Mouse (Mus musculus) retina, postnatal 7 days (tissue): ENCODE results near the gene Hif3a.

Experiments
- DNase-seq: peaks from one replicate; pipeline ENCODE4 v3.0.0-alpha.2; 2012; ENCODE audit warnings: low read depth, low spot score

Hif3a gene

DNA sequence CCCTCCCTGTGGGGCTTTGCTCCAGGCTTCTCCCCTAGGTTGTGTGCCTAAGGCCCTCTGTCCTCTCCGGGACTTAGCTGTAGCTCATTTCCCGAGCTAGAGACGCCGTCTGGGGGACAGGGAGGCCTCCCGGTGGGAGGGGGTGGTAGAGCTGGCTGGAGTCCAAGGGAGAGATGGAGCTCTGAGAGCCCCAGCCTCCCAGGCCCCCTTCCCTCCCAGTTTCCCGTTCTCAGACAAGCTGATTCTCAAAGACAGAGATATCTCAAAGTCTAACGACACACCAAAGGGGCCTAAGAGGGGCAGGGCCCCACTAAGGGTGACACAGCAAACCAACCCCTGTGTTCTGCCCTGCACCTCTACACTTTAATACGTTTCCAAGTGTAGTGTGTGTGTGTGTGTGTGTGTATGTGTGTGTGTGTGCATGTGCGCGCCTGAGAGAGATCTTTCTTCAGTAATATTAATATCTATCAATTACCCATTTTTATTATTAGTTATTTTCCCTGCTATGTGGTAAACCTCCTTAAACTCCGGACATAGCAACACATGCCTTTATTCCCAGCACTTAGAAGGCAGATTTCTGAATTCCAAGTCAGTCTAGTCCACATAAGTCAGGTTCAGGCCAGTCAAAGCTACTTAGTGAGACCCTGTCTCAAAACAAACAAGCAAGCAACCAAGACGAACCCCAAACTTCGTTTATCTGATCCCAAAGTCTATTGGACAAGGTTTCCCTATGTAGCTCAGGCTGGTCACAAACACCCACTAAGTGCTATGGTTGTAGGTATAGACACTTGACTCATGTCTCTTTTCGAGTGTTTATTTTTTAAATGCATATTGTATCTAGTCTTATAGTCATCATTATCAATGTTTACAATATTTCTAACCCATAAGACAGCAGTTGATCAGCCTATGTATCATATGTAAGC, 5.4 kb downstream of the Hif3a start:
- DNase-seq = no peak

DNA sequence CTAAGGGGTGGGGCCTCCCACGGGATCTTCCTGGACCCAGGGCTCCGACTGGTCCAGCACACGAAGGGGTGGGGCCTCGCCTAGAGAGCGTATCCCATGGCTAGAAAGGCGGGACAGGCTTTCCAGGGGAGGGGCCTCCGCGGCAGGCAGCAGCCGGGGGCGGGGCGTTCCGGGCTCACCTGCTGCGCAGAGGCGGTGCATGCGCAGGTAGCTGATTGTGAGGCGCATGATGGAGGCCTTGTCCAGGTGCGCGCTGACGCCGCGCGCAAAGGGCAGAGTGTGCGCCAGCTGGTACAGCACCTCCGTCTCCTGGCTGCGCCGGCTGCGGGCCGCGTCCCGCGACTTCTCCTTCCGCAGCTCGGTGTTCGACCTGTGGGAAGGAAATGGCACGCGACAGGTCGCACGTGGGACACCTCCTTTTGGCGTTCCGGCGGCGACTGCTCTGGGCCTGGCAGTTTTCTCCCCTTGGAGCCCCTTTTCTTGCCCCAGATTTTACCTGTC, 6.1 kb downstream of the Hif3a start:
- DNase-seq = peak; percentile 78

DNA sequence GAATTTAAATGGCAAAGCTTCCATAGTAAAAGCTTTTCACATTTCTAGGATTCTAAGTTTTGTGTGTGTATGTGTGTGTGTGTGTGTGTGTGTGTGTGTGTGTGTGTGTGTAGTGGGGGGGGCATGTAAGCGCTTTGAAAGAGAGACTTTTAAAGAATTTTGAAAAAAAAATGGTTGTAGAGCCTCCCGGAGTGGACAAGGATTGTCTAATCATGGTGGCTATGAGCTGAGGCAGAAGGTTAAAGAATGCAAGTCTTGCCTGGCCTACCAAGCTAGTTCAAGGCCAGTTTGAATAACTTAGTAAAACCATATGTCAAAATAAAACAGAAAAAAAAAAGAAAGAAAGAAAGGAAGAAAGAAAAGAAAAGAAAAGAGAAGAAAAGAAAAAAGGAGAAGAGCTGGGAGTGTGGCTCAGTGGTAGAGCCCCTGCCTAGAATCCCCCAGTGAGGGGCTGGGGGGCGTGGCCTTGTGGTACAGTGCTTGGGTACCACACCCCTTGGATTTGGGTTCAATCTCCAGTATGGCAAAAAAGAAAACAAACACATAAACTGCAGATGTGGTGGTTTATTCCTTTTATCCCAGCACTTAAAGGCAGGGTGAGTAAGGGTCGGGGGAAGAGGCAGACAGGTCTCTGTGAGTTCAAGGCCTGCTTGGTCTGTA, 6.8 kb downstream of the Hif3a start:
- no peak for DNase-seq

DNA sequence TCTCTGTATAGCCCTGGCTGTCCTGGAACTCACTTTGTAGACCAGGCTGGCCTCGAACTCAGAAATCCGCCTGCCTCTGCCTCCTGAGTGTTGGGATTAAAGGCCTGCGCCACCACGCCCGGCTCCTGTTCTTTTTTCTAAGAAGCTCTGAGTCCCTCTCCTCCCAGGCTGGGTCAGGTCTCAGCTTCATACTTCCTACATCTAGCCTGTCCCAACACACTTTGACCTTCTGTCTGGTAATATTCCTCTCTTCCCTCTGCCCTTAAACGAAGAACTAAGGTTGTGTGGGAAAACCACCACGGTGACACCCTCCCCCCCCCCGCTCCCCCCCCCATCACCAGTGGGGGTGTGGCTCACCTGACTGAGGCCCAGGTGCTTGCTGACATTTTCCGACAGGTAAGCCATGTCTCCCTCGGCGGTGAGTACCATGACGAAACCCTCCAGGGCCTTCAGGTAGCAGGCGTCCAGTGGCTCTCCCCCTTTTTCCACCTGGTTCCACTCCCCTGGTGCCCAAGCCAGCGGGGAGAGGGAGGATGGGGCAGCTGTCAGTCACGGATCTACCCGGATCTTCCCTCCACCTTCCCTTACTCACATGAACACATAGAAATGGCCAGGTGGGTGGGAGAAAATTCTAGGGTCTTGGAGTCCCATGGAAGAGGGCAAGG, 7.8 kb downstream of the Hif3a start:
- no peak for DNase-seq

DNA sequence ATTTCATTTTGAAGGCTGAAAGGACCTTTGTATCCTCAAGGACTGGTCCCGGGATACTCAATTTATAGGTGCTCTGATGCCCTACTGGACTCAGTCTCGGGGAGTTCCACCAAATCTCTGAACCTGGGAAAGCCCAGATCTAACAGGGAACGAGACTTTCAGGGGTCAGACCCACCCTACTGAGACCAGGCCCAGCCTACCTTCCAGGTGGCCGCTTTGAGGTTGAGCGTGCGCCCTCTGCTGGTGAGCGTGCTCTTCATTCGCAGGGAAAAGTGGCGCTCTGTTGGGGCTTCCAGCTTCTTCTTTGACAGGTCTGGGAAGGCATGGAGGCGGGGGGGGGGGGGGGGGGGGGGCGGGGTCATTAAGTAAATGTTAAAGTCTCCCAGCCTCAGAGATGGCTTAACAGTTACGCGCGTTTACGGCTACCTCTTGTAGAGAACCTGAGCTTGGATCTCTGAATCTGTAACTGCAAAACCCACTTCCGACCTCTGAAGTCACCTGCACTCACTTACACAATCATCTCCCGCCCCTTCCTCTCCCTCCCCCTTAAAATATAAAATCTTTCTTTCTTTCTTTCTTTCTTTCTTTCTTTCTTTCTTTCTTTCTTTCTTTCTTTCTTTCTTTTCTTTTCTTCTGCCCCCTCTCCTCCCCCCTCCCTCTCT, 11.2 kb downstream of the Hif3a start:
- peak; percentile 67 for DNase-seq

DNA sequence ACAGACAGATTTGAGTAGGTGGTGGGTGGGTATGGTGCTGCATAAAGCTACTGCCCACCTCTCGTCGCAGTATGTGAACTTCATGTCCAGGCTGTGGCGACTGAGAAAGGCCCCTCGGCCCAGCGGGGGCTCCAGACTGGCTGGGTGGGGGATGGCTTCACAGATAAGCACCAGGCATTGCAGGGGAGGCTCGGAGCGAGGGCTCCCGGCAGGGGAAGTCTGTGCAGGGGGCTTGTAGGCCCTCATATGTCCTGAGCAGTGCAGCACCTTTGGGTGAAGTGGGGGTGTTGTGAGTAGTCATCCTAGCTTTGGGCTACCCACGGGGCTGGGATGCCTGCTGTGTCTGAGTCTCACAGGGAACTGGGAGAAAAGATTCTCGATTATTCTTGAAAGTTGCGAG, 11.7 kb downstream of the Hif3a start:
- DNase-seq = no peak

DNA sequence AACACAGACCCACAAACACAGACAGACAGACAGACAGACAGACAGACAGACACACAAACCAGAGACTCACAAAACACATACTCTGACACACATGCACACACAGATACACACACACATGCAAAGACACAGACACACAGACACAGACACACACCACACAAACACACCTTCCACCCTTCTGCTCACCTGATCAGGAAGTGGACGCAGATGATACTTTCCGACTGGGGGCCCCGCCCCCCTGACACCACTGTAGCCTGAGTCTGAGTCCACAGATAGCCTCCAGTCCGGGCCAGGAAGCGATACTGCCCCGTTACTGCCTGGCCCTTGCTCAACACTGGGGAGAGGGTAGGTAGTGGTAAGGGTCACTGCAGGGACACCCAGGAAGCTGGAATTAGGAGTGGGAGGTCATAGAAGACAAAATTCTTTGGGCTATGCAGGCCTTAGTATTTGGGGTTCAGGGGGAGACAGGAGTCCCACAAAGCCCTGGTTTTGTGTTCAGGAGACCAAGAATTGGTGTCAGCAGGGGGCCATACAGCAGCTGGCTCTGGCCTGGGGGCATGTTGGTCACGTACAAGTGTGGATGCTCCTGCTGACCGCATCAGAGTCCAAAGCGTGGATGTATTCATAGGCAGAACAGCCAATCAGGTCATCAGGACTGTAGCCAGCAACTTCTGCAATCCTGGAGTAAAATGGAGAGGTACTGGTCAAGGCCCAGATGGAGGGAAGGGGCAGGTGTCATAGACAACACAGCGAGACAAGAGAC, 13.6 kb downstream of the Hif3a start:
- no peak for DNase-seq

DNA sequence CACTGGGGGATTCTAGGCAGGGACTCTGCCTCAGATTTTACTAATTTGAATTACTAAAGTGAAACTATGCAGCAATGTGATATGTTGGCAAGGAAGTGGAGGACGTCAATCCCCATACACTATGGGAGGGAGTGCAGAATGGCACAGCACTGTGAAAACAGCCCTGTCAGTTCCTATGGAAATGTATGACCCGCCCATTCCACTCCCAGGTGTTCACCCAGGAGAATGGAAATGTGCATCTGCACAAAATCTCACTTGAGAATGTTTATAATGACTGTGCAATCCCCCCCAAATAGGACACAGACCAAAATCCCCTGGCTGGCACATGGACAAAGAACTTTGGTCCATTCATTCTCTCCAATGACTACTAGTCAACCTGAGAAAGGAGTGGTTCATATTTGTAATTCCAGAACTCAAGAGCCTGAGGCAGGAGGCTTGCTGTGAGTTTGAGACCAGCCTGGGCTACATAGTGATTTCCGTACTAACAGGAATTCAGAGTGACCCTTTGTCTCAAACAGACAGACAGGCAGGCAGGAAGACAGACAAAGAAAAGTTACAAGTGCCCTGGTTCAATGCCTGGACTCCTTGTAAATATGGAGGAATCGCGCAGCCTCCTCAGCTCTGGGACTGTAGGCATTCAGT, 15.1 kb downstream of the Hif3a start:
- DNase-seq = no peak

DNA sequence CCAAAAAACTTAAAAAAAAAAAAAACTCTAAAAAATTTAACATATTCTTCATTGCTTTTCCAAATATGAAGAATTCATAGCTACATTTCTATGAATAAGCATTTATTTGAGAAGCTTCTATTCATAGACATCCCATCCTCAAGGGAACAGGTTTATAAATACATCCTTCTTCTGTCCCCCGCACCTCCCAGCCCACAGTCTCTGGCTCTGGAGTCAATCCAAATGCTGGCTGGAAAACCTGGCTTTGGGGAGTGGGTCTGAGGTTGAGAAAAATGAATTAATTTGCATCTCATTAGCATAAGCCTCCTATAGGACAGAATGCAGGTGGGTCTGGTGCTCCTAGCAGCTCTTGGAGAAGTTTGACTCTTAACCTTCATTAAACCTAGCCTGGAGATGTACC, 16.5 kb downstream of the Hif3a start:
- DNase-seq = no peak

DNA sequence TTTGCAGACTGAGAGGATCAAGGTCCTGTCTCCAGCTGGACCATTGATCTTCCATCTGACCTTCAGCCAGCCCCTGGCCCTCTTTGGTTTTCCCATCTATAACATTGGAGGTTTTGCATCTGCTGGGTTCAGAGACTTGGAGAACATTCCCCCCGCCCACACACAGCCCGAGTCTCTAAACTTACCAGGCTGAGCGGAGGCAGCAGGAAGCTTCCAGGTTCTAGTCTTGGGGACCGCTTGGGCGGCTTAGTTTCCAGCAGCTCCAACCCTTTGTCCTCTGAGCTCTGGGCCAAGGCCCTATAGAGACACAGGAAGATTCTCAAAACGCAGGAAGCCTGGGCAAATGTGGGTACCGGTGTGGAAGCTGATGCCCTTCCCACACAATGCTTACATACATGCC, 22.9 kb downstream of the Hif3a start:
- no peak for DNase-seq

DNA sequence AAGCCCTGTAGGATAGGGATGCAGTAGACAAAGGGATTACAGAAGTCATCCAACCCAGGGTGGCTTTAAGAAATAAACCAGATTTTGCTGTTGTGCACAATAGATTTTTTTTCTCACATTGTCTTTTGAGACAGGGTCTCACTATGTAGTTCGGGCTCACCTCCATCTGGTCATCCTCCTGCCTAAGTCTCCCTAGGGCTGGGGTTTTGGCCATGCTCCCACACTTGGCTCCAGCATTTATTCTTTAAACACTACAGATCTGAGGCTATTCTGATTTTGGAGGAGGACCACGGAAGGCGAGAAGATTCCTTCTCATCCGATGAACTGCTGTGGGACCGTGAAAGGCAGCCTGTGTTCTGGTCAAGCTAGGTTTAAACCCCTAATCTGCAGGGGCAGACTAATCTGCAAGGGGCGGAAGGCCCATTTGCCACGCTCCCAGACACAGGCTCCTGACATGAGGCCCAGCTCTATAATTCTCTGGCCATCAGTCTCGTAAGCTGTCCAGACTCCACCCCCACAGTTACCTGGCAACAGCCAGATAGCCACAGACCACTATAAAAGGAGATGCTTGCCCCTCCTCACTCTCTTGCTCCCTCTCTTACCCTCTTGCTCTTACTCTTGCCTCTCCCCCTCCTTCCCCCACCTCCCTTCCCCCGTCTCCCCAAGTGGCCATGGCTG, 24.1 kb downstream of the Hif3a start:
- peak; percentile 65 for DNase-seq

DNA sequence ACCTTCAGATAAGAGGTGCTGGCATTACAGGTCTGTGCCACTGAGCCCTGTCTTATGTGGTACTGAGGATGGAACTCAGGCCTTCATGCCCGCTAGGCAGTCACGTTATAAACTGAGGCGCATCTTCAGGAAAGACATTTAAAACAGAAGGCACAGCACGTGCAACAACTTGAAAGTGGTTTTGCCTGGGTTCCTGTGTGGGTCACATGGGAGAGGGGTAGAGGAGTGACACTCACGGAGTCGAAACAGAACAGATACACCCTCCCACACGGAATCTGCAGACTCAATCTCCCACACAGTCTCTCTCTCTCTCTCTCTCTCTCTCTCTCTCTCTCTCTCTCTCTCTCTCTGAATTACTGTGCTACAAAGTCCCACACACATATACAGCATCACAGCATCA, 32.0 kb downstream of the Hif3a start:
- DNase-seq = no peak

DNA sequence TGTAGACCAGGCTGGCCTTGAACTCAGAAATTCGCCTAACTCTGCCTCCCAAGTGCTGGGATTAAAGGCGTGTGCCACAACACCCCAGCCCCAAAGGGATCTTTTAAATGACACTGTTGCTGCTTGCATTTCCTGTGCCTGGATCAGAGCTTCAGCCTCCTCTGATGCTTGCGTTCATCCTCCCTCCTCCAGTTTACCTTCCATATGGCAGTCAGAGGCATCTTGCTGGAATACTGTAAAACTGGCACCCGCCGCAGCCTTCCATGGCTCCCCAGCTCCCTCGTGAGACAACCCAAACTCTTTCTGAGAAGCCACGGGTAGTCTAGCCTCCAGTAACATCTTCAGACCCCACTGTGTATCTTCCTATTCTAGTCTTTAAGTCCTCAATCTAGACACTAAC, 33.3 kb downstream of the Hif3a start:
- no peak for DNase-seq

DNA sequence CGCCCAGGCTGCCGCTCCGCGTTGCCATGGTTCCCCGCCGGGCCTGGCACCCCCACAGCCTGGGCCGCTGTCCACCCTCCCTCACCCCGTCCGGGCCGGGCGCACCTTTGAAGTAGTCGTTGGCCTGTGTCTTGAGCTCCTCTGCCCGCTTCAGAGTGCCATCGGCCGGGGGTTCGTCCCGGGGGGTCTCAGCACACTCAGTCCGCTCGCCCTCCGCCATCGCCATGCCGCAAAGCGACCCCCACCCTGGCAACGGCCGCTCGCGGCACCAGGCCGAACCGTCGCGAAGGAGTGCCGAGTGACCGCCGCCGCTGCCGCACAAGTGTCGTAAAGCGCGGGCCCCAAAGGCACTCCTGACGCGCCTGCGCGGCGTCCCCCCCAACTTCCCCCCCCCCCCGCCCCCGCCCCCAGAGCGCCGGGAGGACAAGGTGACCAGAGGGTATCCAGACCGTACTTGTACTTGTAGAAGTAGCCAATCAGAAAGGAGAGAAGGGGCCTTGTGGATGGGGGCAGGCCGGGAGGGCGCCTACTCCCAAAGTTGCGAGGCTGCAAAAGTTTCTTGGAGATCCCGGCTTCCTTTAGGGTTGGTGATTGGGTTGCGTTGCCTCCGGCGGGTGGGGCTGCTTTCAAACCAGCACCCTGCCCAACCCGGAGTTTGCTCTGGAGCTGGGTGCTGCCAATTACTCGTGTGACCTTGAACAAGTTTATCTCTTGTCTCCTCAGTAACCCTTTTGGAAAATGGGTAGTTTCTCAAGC, 34.5 kb downstream of the Hif3a start, which contains the start of gene Ppp5c:
Ppp5c (minus strand) TSS at position 337 of the 756 bp plus-strand sequence.
- peak; percentile 78 for DNase-seq

DNA sequence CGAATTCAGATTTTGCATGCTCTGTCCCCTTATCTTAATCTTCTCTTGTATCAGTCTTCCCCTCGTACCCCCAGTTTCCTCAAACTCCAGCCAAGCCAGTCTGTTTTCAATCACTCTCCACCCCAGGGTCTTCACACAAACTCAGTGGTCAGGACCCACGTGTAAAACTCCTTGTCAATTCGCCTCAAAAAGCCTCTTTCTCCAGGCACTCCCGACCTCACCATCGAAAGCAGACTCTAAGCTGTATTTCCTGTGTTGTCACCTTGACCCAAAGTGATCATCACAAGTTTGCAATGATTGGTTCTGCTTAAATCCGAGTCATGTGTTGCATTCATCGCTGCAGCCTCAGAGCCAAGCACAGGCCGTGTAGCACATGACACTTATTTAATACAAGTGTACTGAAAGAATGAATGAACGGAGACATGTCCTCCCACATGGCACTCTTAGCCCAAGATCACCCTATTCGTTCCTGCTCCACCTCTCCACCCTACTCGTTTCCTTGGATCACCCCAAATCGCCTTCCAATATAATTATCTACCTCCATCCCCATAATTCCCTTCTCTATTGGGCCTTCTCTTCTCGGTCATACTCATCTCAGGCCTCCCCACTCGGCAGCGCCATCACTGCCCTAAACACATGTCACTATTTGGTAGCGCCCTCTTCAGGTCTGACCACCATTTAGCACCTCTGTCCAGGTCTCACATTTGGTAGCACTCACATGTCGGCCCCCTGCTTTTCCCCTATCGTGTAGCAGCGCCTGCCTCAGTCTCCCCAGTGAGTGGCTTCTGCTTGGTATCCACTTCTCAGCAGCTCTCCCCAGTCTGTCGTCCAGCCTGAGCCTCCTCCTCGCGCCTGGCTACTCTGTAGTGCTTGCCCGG, 35.3 kb downstream of the Hif3a start:
- peak; percentile 34 for DNase-seq

DNA sequence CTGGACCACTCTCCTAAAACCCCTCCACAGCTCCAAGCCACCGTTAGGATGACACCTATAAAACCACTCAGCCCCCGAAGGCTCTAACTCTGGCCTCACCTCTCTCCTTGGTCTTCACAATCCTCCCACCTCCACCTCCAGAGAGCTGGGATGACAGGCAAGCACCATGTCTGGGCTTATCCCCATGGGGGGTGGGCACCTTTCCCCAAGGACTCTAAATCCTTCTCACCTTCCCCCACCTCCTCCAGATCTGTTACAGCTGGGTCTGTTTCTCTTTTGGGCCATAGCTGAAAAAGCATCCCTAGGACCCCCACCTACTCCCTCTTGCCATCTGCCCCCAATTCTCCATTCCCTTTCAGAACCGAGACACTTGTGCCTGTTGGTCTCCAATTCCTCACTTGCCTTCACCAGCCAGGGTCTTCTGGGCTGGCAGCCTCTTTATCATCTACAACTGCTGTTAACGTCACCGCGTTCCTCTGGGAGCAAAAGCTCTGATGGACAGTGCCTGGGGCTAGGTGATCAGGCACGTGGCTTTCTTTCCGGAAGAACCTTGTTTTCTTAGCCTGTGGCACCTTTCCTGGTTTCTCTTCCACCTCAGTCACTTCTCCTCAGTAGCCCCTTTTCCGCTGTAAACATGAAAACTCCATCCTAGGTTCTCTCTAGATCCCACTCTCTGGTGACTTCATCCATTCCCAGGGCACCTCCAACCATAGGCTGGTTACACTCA, 36.2 kb downstream of the Hif3a start:
- DNase-seq = no peak

DNA sequence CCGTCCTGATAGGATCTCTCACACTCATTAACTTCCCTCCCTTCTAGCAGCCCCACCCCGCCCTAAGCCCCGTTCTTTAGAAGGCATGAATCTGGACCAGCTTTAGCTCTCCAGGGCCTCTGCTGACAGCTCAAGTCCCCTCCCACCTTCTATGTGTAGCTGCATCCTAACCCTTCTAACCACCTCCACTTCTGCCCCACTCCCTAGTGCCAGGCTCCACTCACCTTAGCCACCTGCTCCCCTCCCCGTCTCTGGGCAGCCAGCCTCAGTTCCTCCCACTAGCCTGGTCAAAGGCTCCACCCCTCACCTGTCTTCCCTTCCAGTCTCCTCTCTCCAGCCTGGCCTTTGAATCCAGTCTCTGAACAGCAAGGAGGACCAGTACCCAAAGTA, 36.7 kb downstream of the Hif3a start:
- DNase-seq = no peak
